Mouse (Mus musculus): ENCODE data around the gene Zdhhc20. TPM values are rescaled to one million over a fixed set of nuclear protein-coding genes. Genes with fewer than 3 reads are reported as not detected.
"Not testable (repeated sequence)": the region's sequence is repeated elsewhere in the genome, so short reads cannot be mapped to it uniquely, and the experiment has no call there.

Zdhhc20 gene
- polyA plus RNA-seq, 1 experiment from 2014 or later, result 69.7 TPM

GRCm38 (mm10) chr14:57896088-57896871, 6.2 kb upstream of the Zdhhc20 start:
- 57% methylated on average over 8 of the region's 8 CpGs for WGBS
- not testable (repeated sequence) for H3K36me3 ChIP-seq (ENCODE audit: control insufficient read depth, insufficient read depth, low read length); DNase-seq (ENCODE audit: low spot score); H3K4me3 ChIP-seq (ENCODE audit: low read depth, low read length); H3K4me2 ChIP-seq (replicated peaks; ENCODE audit: low read depth, low read length); H3K27ac ChIP-seq (ENCODE audit: low read depth, low read length); H3K27me3 ChIP-seq (ENCODE audit: control insufficient read depth, insufficient read depth, low read length); ATAC-seq (ENCODE audit: low FRiP score); H3K9ac ChIP-seq (ENCODE audit: low read depth, low read length); H3K9me3 ChIP-seq (ENCODE audit: control insufficient read depth, low read length); H3K4me1 ChIP-seq (replicated peaks; ENCODE audit: control insufficient read depth, insufficient read depth, low read length)

GRCm38 (mm10) chr14:57894346-57894745, 4.3 kb upstream of the Zdhhc20 start:
- ATAC-seq (ENCODE audit: low FRiP score), result no peak
- Histone ChIP-seq H3K27ac (ENCODE audit: low read depth, low read length) (no peak overlapping the region), H3K36me3 (ENCODE audit: control insufficient read depth, insufficient read depth, low read length) (no peaks in the 10 kb centered on the region), H3K9me3 (ENCODE audit: control insufficient read depth, low read length) (no peaks in the 10 kb centered on the region), H3K4me1 (replicated peaks; ENCODE audit: control insufficient read depth, insufficient read depth, low read length) (no peaks in the 10 kb centered on the region; the same call in 1 of the 2 replicates), H3K27me3 (ENCODE audit: control insufficient read depth, insufficient read depth, low read length) (no peaks in the 10 kb centered on the region), H3K4me3 (ENCODE audit: low read depth, low read length) (no peak overlapping the region), H3K4me2 (replicated peaks; ENCODE audit: low read depth, low read length) (no peak overlapping the region), H3K9ac (ENCODE audit: low read depth, low read length) (no peak overlapping the region)
- WGBS, result 91% methylated on average over 2 of the region's 2 CpGs
- no peak for DNase-seq (ENCODE audit: low spot score)

- Histone ChIP-seq H3K9me3 (ENCODE audit: control insufficient read depth, low read length) (no peaks in the 10 kb centered on the region), H3K27ac (ENCODE audit: low read depth, low read length) (no peak overlapping the region), H3K4me3 (ENCODE audit: low read depth, low read length) (no peak overlapping the region), H3K36me3 (ENCODE audit: control insufficient read depth, insufficient read depth, low read length) (no peaks in the 10 kb centered on the region), H3K4me2 (replicated peaks; ENCODE audit: low read depth, low read length) (no peak overlapping the region), H3K4me1 (replicated peaks; ENCODE audit: control insufficient read depth, insufficient read depth, low read length) (no peaks in the 10 kb centered on the region; the same call in 1 of the 2 replicates), H3K27me3 (ENCODE audit: control insufficient read depth, insufficient read depth, low read length) (no peaks in the 10 kb centered on the region), H3K9ac (ENCODE audit: low read depth, low read length) (no peak overlapping the region)
- DNase-seq (ENCODE audit: low spot score) (no peak), ATAC-seq (ENCODE audit: low FRiP score) (no peak)
- 100% methylated on average over 1 of the region's 1 CpGs for WGBS
Measured at GRCm38 (mm10) chr14:57892961-57893360, 2.9 kb upstream of the Zdhhc20 start.

- under 1% methylated on average over 37 of the region's 37 CpGs for WGBS
- no peaks in the 10 kb centered on the region for H3K36me3 ChIP-seq (ENCODE audit: control insufficient read depth, insufficient read depth, low read length)
- H3K27me3 ChIP-seq (ENCODE audit: control insufficient read depth, insufficient read depth, low read length), result no peaks in the 10 kb centered on the region
- peak overlapping the region; percentile 47 for H3K4me2 ChIP-seq (replicated peaks; ENCODE audit: low read depth, low read length)
- no peaks in the 10 kb centered on the region for H3K9me3 ChIP-seq (ENCODE audit: control insufficient read depth, low read length)
- no peaks in the 10 kb centered on the region; the same call in 1 of the 2 replicates for H3K4me1 ChIP-seq (replicated peaks; ENCODE audit: control insufficient read depth, insufficient read depth, low read length)
- H3K27ac ChIP-seq (ENCODE audit: low read depth, low read length), result peak overlapping the region; percentile 65
- peak overlapping the region; percentile 85 for H3K4me3 ChIP-seq (ENCODE audit: low read depth, low read length)
- ATAC-seq (ENCODE audit: low FRiP score) (peak; percentile 18), DNase-seq (ENCODE audit: low spot score) (peak; percentile 71)
- H3K9ac ChIP-seq (ENCODE audit: low read depth, low read length), result peak overlapping the region; percentile 84
Measured at GRCm38 (mm10) chr14:57889541-57890010, 500 bp downstream of the Zdhhc20 start.

GRCm38 (mm10) chr14:57887171-57887570, 2.9 kb downstream of the Zdhhc20 start:
- Histone ChIP-seq H3K36me3 (ENCODE audit: control insufficient read depth, insufficient read depth, low read length) (no peaks in the 10 kb centered on the region), H3K4me1 (replicated peaks; ENCODE audit: control insufficient read depth, insufficient read depth, low read length) (no peaks in the 10 kb centered on the region; the same call in 1 of the 2 replicates), H3K27me3 (ENCODE audit: control insufficient read depth, insufficient read depth, low read length) (no peaks in the 10 kb centered on the region), H3K9ac (ENCODE audit: low read depth, low read length) (no peak overlapping the region), H3K9me3 (ENCODE audit: control insufficient read depth, low read length) (no peaks in the 10 kb centered on the region), H3K27ac (ENCODE audit: low read depth, low read length) (no peak overlapping the region), H3K4me3 (ENCODE audit: low read depth, low read length) (no peak overlapping the region), H3K4me2 (replicated peaks; ENCODE audit: low read depth, low read length) (no peak overlapping the region)
- DNase-seq (ENCODE audit: low spot score), result no peak
- WGBS, result 83% methylated on average over 8 of the region's 8 CpGs
- no peak for ATAC-seq (ENCODE audit: low FRiP score)

GRCm38 (mm10) chr14:57886032-57886431, 4.0 kb downstream of the Zdhhc20 start:
- 88% methylated on average over 2 of the region's 2 CpGs for WGBS
- Histone ChIP-seq H3K4me1 (replicated peaks; ENCODE audit: control insufficient read depth, insufficient read depth, low read length) (no peaks in the 10 kb centered on the region; the same call in 1 of the 2 replicates), H3K36me3 (ENCODE audit: control insufficient read depth, insufficient read depth, low read length) (no peaks in the 10 kb centered on the region), H3K4me2 (replicated peaks; ENCODE audit: low read depth, low read length) (no peak overlapping the region), H3K9ac (ENCODE audit: low read depth, low read length) (no peak overlapping the region), H3K4me3 (ENCODE audit: low read depth, low read length) (no peak overlapping the region), H3K27ac (ENCODE audit: low read depth, low read length) (no peak overlapping the region), H3K9me3 (ENCODE audit: control insufficient read depth, low read length) (no peaks in the 10 kb centered on the region), H3K27me3 (ENCODE audit: control insufficient read depth, insufficient read depth, low read length) (no peaks in the 10 kb centered on the region)
- ATAC-seq (ENCODE audit: low FRiP score) (no peak), DNase-seq (ENCODE audit: low spot score) (no peak)

- H3K36me3 ChIP-seq (ENCODE audit: control insufficient read depth, insufficient read depth, low read length), result no peaks in the 10 kb centered on the region
- DNase-seq (ENCODE audit: low spot score) (no peak), ATAC-seq (ENCODE audit: low FRiP score) (no peak)
- no peaks in the 10 kb centered on the region for H3K9me3 ChIP-seq (ENCODE audit: control insufficient read depth, low read length)
- no peaks in the 10 kb centered on the region for H3K27me3 ChIP-seq (ENCODE audit: control insufficient read depth, insufficient read depth, low read length)
- H3K27ac ChIP-seq (ENCODE audit: low read depth, low read length), result no peak overlapping the region
- H3K4me2 ChIP-seq (replicated peaks; ENCODE audit: low read depth, low read length), result no peak overlapping the region
- H3K4me3 ChIP-seq (ENCODE audit: low read depth, low read length), result no peak overlapping the region
- no peak overlapping the region for H3K9ac ChIP-seq (ENCODE audit: low read depth, low read length)
- H3K4me1 ChIP-seq (replicated peaks; ENCODE audit: control insufficient read depth, insufficient read depth, low read length), result no peaks in the 10 kb centered on the region
- WGBS, result 83% methylated on average over 3 of the region's 3 CpGs
Measured at GRCm38 (mm10) chr14:57883341-57883740, 6.7 kb downstream of the Zdhhc20 start.

GRCm38 (mm10) chr14:57882720-57883119, 7.4 kb downstream of the Zdhhc20 start:
- Histone ChIP-seq H3K9ac (ENCODE audit: low read depth, low read length) (no peak overlapping the region), H3K27ac (ENCODE audit: low read depth, low read length) (no peak overlapping the region), H3K27me3 (ENCODE audit: control insufficient read depth, insufficient read depth, low read length) (no peaks in the 10 kb centered on the region), H3K4me2 (replicated peaks; ENCODE audit: low read depth, low read length) (no peak overlapping the region), H3K9me3 (ENCODE audit: control insufficient read depth, low read length) (no peaks in the 10 kb centered on the region), H3K4me1 (replicated peaks; ENCODE audit: control insufficient read depth, insufficient read depth, low read length) (no peaks in the 10 kb centered on the region), H3K4me3 (ENCODE audit: low read depth, low read length) (no peak overlapping the region), H3K36me3 (ENCODE audit: control insufficient read depth, insufficient read depth, low read length) (no peaks in the 10 kb centered on the region)
- 81% methylated on average over 4 of the region's 4 CpGs for WGBS
- ATAC-seq (ENCODE audit: low FRiP score), result no peak
- no peak for DNase-seq (ENCODE audit: low spot score)

GRCm38 (mm10) chr14:57881793-57882192, 8.3 kb downstream of the Zdhhc20 start:
- WGBS, result 48% methylated on average over 4 of the region's 4 CpGs
- ATAC-seq (ENCODE audit: low FRiP score) (no peak), DNase-seq (ENCODE audit: low spot score) (no peak)
- no peak overlapping the region for H3K9ac ChIP-seq (ENCODE audit: low read depth, low read length)
- H3K27ac ChIP-seq (ENCODE audit: low read depth, low read length), result no peak overlapping the region
- no peak overlapping the region for H3K4me2 ChIP-seq (replicated peaks; ENCODE audit: low read depth, low read length)
- H3K9me3 ChIP-seq (ENCODE audit: control insufficient read depth, low read length), result no peaks in the 10 kb centered on the region
- no peaks in the 10 kb centered on the region for H3K27me3 ChIP-seq (ENCODE audit: control insufficient read depth, insufficient read depth, low read length)
- no peak overlapping the region for H3K4me3 ChIP-seq (ENCODE audit: low read depth, low read length)
- H3K36me3 ChIP-seq (ENCODE audit: control insufficient read depth, insufficient read depth, low read length), result no peaks in the 10 kb centered on the region
- no peaks in the 10 kb centered on the region for H3K4me1 ChIP-seq (replicated peaks; ENCODE audit: control insufficient read depth, insufficient read depth, low read length)

Measured in hindbrain, embryonic 11.5 days (tissue).